ENCODE assay signal across 9 mouse cellular contexts in the genomic region with DNA sequence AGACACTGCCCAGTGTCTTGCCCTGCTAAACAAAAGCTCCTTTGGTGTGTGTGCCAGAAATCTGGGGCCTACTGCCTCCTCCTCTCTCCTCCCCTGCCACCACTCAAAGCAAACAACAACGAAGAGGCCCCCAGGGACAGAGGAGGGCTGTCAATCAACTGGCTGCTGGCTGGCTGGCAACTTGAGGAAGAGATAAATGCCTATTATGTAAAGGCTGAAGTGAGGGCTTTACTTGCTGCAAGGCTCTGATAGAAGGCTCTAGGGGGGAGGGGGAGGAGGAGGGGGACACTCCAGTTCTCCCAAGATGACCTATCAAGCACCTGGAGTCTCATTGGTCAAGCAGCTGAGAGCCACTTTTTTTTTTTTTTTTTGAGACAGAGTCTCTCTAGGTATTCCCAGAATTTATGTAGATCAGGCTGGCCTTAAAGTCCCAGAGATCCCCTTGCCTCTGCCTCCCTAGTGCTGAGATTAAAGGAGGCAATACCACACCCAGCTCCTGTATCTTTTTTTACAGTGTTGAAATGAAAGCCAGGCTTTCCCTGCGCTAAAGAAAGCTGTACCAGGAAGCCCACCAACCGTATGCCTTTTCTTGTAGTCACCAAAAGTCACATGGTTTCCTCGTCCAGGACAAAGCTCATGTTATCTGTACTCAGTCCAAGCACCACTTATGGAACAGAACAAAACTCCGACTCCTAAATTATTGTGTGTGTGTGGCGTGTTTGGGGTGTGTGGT. TPM values are rescaled to one million over a fixed set of nuclear protein-coding genes. Genes with fewer than 3 reads are reported as not detected.
A peak's percentile ranks its signal among the peaks of the same experiment; 100 is the strongest.
DNase-seq lines count a peak whose midpoint lies in the region; ATAC-seq and TF ChIP-seq lines count a peak whose summit lies in the region.
"Had no signal": no experiment of that assay in that cellular context is flagged by ENCODE, and none has a peak within 500 bp of the region (broad histone marks: within the 10 kb centered on the region; RNA-seq: fewer than 3 reads in every experiment).

No protein-coding gene starts in this region.

- no peaks in the 10 kb centered on the region for H3K36me3 ChIP-seq in lung, embryonic 14.5 days (ENCODE audit: insufficient read depth)
- no peaks in the 10 kb centered on the region for H3K36me3 ChIP-seq in hindbrain, embryonic 14.5 days (replicated peaks; ENCODE audit: control insufficient read depth, insufficient read depth)
- no peaks in the 10 kb centered on the region for H3K36me3 ChIP-seq in midbrain, postnatal 0 days (ENCODE audit: insufficient read depth, low read length)
- H3K36me3 ChIP-seq: embryonic facial prominence, embryonic 15.5 days had no signal

- peak; percentile 11 for DNase-seq in lung, embryonic 14.5 days
- no peak for DNase-seq in lung, adult 18-20 months
- DNase-seq in brain, embryonic 14.5 days (ENCODE audit: low read depth): peak; percentile 95
- DNase-seq in hindbrain, embryonic 14.5 days (ENCODE audit: low spot score): peak; percentile 55
- peak; percentile 75 for DNase-seq in midbrain, postnatal 0 days (ENCODE audit: low spot score)
- no peak for DNase-seq in frontal cortex, adult 2 months (ENCODE audit: extremely low spot score in 1 of 2, low spot score in 1 of 2)
- no peak for DNase-seq in left cerebral cortex, postnatal 14 days (ENCODE audit: low spot score in 2 of 2)
- no peak for DNase-seq in frontal cortex, postnatal 25 days (ENCODE audit: low spot score in 2 of 2)

- H3K4me3 ChIP-seq in lung, embryonic 14.5 days (ENCODE audit: low read depth, low read length): no peak overlapping the region
- H3K4me3 ChIP-seq in hindbrain, embryonic 14.5 days (replicated peaks; ENCODE audit: low read length): no peak overlapping the region
- H3K4me3 ChIP-seq in midbrain, postnatal 0 days (ENCODE audit: low read depth, low read length): no peak overlapping the region
- H3K4me3 ChIP-seq: embryonic facial prominence, embryonic 15.5 days had no signal

- H3K27me3 ChIP-seq in lung, embryonic 14.5 days (ENCODE audit: insufficient read depth, low read length): no peaks in the 10 kb centered on the region
- H3K27me3 ChIP-seq in hindbrain, embryonic 14.5 days (ENCODE audit: control insufficient read depth, insufficient read depth, low read length): no peaks in the 10 kb centered on the region
- H3K27me3 ChIP-seq in midbrain, postnatal 0 days (ENCODE audit: insufficient read depth, low read length): no peaks in the 10 kb centered on the region
- H3K27me3 ChIP-seq: embryonic facial prominence, embryonic 15.5 days had no signal

- no peak overlapping the region for H3K4me2 ChIP-seq in lung, embryonic 14.5 days
- no peak overlapping the region for H3K4me2 ChIP-seq in hindbrain, embryonic 14.5 days (replicated peaks)
- no peak overlapping the region for H3K4me2 ChIP-seq in midbrain, postnatal 0 days (ENCODE audit: low read depth, low read length, poor library complexity, severe bottlenecking)
- H3K4me2 ChIP-seq: embryonic facial prominence, embryonic 15.5 days had no signal

- H3K4me1 ChIP-seq in lung, embryonic 14.5 days (ENCODE audit: insufficient read depth): 0 out of 2 replicates have a peak, but pooled peaks cover 9% of the 10 kb centered on the region
- no peaks in the 10 kb centered on the region for H3K4me1 ChIP-seq in hindbrain, embryonic 14.5 days (replicated peaks; ENCODE audit: control insufficient read depth, insufficient read depth, low read length)
- no peaks in the 10 kb centered on the region for H3K4me1 ChIP-seq in midbrain, postnatal 0 days (ENCODE audit: insufficient read depth, low read length)

- no peak overlapping the region for H3K9ac ChIP-seq in lung, embryonic 14.5 days
- H3K9ac ChIP-seq in hindbrain, embryonic 14.5 days: no peak overlapping the region
- H3K9ac ChIP-seq in midbrain, postnatal 0 days (replicated peaks; ENCODE audit: low read length, poor library complexity, severe bottlenecking): no peak overlapping the region
- H3K9ac ChIP-seq: embryonic facial prominence, embryonic 15.5 days had no signal

- TF ChIP-seq CTCF in lung, embryonic 14.5 days (IDR thresholded peaks at IDR 0.05; ENCODE audit: low read depth): no peak
- no peak for TF ChIP-seq CTCF in brain, embryonic 14.5 days (IDR thresholded peaks at IDR 0.05; ENCODE audit: borderline replicate concordance, extremely low read depth, insufficient read depth, insufficient read length)
- TF ChIP-seq CTCF in midbrain, postnatal 0 days (IDR thresholded peaks at IDR 0.05): no peak

- no peak for TF ChIP-seq POLR2A in brain, embryonic 14.5 days (IDR thresholded peaks at IDR 0.05; ENCODE audit: borderline replicate concordance, extremely low read depth, insufficient read depth, insufficient read length, poor library complexity, severe bottlenecking)

- ATAC-seq in lung, embryonic 14.5 days (ENCODE audit: insufficient read depth): no peak
- peak; percentile 77; the same call in 1 of the 2 replicates for ATAC-seq in hindbrain, embryonic 14.5 days (ENCODE audit: low FRiP score)
- ATAC-seq in midbrain, postnatal 0 days (ENCODE audit: low FRiP score): no peak

- no peaks in the 10 kb centered on the region for H3K9me3 ChIP-seq in lung, embryonic 14.5 days (ENCODE audit: low read depth, low read length)
- no peaks in the 10 kb centered on the region for H3K9me3 ChIP-seq in hindbrain, embryonic 14.5 days (ENCODE audit: control insufficient read depth, low read length)
- H3K9me3 ChIP-seq in midbrain, postnatal 0 days (ENCODE audit: low read length): no peaks in the 10 kb centered on the region
- H3K9me3 ChIP-seq: embryonic facial prominence, embryonic 15.5 days had no signal

- intact Hi-C loops in left cerebral cortex, postnatal 14 days (cut with DNase I): no loop called here

- no peak overlapping the region for H3K27ac ChIP-seq in lung, embryonic 14.5 days (ENCODE audit: low read depth)
- no peak overlapping the region for H3K27ac ChIP-seq in hindbrain, embryonic 14.5 days
- H3K27ac ChIP-seq in midbrain, postnatal 0 days (ENCODE audit: low read depth, low read length): no peak overlapping the region
- H3K27ac ChIP-seq: embryonic facial prominence, embryonic 15.5 days had no signal

- WGBS in lung, embryonic 14.5 days: 55% methylated on average over 6 of the region's 6 CpGs
- WGBS in hindbrain, embryonic 14.5 days: 55% methylated on average over 6 of the region's 6 CpGs
- 59% methylated on average over 6 of the region's 6 CpGs for WGBS in midbrain, postnatal 0 days

RNA-seq across cellular contexts. Expression of gene Ncoa3, which starts 24.4 kb away (rescaled TPM):
- polyA plus RNA-seq in lung, embryonic 14.5 days (2014; fragmentation: Nextera tagmentation; extraction: Ambion mirVana): 17.4 and 17.7 TPM in 2 replicates
- 20.4 and 28.5 TPM in 2 replicates for polyA plus RNA-seq in brain, embryonic 14.5 days (2012; rRNA removed)
- polyA plus RNA-seq in hindbrain, embryonic 14.5 days (2014; fragmentation: Nextera tagmentation; extraction: Ambion mirVana): 15.5 and 18.1 TPM in 2 replicates
- 40.8 and 40.9 TPM in 2 replicates for total RNA-seq in midbrain, postnatal 0 days (2014; rRNA removed)
- 12.6 and 14.9 TPM in 2 replicates for polyA plus RNA-seq in midbrain, postnatal 0 days (2015; fragmentation: Nextera tagmentation; extraction: Ambion mirVana)
- 33.5 and 34.2 TPM in 2 replicates for polyA plus RNA-seq in frontal cortex, adult 2 months (2012; rRNA removed)
- total RNA-seq in left cerebral cortex, postnatal 14 days (2021): 10 to 100 TPM; 32.0 to 34.7 TPM

Comparison
In these comparisons a context has a peak if more than half of its experiments do, and no peak if none do; other contexts are left out.
1. DNase-seq: peak in lung, embryonic 14.5 days (single experiment), brain, embryonic 14.5 days (single experiment), hindbrain, embryonic 14.5 days (single experiment) and midbrain, postnatal 0 days (single experiment); none in lung, adult 18-20 months (0 of 2), frontal cortex, adult 2 months (0 of 2), left cerebral cortex, postnatal 14 days (0 of 2) and frontal cortex, postnatal 25 days (0 of 2).